Comparison of ENCODE assay signal across 21 mouse cellular contexts in the genomic region with DNA sequence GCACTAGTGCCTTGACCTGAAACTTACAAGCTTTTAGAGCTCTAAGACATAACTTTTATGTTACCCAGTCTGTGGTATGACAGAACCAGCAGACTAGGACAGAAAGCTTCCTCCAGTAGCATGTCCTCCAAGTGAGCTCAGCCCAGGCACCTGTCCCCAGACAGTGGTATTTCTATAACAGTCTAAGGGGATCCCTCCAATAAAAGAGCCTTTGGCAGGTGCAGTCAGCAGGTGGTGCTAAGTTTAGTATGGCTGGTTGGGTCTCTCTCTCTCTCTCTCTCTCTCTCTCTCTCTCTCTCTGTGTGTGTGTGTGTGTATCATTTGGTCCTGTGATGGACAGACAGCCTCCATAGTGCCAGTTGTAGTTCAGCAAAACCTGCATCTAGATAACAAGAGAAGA.
A peak's percentile ranks its signal among the peaks of the same experiment; 100 is the strongest.
DNase-seq lines count a peak whose midpoint lies in the region; TF ChIP-seq lines count a peak whose summit lies in the region.
"Had no signal": no experiment of that assay in that cellular context is flagged by ENCODE, and none has a peak within 500 bp of the region (broad histone marks: within the 10 kb centered on the region; RNA-seq: fewer than 3 reads in every experiment).

No protein-coding gene starts in this region.

- H3K4me2 ChIP-seq in myocyte (ENCODE audit: low read depth) = no peak overlapping the region
- H3K4me2 ChIP-seq: embryonic facial prominence, embryonic 13.5 days; forebrain, embryonic 13.5 days; forebrain, embryonic 15.5 days had no signal

- peak overlapping the region; percentile 66 for H3K27ac ChIP-seq in gastrocnemius, adult 2 months
- H3K27ac ChIP-seq: embryonic facial prominence, embryonic 13.5 days; forebrain, embryonic 13.5 days; forebrain, embryonic 15.5 days had no signal

- TF ChIP-seq CTCF in gastrocnemius, adult 2 months (IDR thresholded peaks at IDR 0.05) = no peak

- DNase-seq in gastrocnemius, adult 2 months = no peak
- no peak for DNase-seq in gastrocnemius, adult 18-20 months (ENCODE audit: low spot score)
- no peak for DNase-seq in gastrocnemius, postnatal 25 days
- no peak for DNase-seq in heart, postnatal 25 days (ENCODE audit: low spot score)
- DNase-seq: adrenal gland, adult 8-10 months; adrenal gland, postnatal 14 days; adrenal gland, postnatal 36 days; B cell, adult 2 months; cerebellum, adult 11-12 months; cerebellum, adult 2 months; cerebellum, adult 9-10 months; cerebellum, postnatal 10 days; cerebellum, postnatal 25 days; forebrain, postnatal 0 days had no signal

- intact Hi-C loops in gastrocnemius, adult 2 months (cut with DNase I) = no loop called here
- intact Hi-C loops in heart, postnatal 25 days (cut with DNase I) = no loop called here

- no peaks in the 10 kb centered on the region for H3K27me3 ChIP-seq in myocyte (ENCODE audit: control insufficient read depth, insufficient read depth, insufficient read length)
- H3K27me3 ChIP-seq: CH12.LX; embryonic facial prominence, embryonic 13.5 days; forebrain, embryonic 13.5 days; forebrain, embryonic 15.5 days; Patski had no signal

- H3K79me2 ChIP-seq in myocyte (ENCODE audit: control insufficient read depth, insufficient read depth) = no peaks in the 10 kb centered on the region

- H3ac ChIP-seq in myocyte (ENCODE audit: control insufficient read depth, insufficient read length) = no peak overlapping the region

- no peak overlapping the region for H3K4me3 ChIP-seq in gastrocnemius, adult 2 months
- H3K4me3 ChIP-seq in myocyte = no peak overlapping the region
- H3K4me3 ChIP-seq: embryonic facial prominence, embryonic 13.5 days; forebrain, embryonic 13.5 days; forebrain, embryonic 15.5 days had no signal

- no peak for TF ChIP-seq POLR2A in myocyte (IDR thresholded peaks at IDR 0.05; ENCODE audit: insufficient read length, low read depth)

- H3K36me3 ChIP-seq in myocyte (ENCODE audit: control insufficient read depth, insufficient read depth) = no peaks in the 10 kb centered on the region
- H3K36me3 ChIP-seq: embryonic facial prominence, embryonic 13.5 days; forebrain, embryonic 15.5 days; G1E had no signal

TF ChIP-seq in myocyte, 11 proteins besides CTCF, POLR2A, EP300 and RAD21:
- TF ChIP-seq REST (IDR thresholded peaks at IDR 0.05; ENCODE audit: insufficient read depth, insufficient read length) (no peak), MYOG (IDR thresholded peaks at IDR 0.05; ENCODE audit: control insufficient read depth in 1 of 3, insufficient read depth in 1 of 3, insufficient read length in 2 of 3, low read depth in 2 of 3) (peak in 2 of 3 experiments; percentile 24 to 46), MYOD1 (IDR thresholded peaks at IDR 0.05; ENCODE audit: control insufficient read depth in 1 of 3, insufficient read length in 2 of 3, low read depth in 2 of 3) (peak; percentile 46 to 77 (median 52)), CEBPB (IDR thresholded peaks at IDR 0.05; ENCODE audit: insufficient read depth, poor library complexity, severe bottlenecking) (no peak), MAX (IDR thresholded peaks at IDR 0.05; ENCODE audit: low read depth) (no peak), SRF (IDR thresholded peaks at IDR 0.05; ENCODE audit: control insufficient read depth, insufficient read length, low read depth) (no peak), TCF12 (IDR thresholded peaks at IDR 0.05; ENCODE audit: insufficient read depth, poor library complexity, severe bottlenecking) (no peak), POLR2AphosphoS2 (IDR thresholded peaks at IDR 0.05; ENCODE audit: insufficient read length, low read depth) (no peak), E2F4 (IDR thresholded peaks at IDR 0.05; ENCODE audit: insufficient read depth) (no peak), USF1 (IDR thresholded peaks at IDR 0.05; ENCODE audit: low read depth) (no peak)
